Mouse (Mus musculus): ENCODE results near the gene Armc6.
A peak's percentile ranks its signal among the peaks of the same experiment; 100 is the strongest.
"Not testable (repeated sequence)": the region's sequence is repeated elsewhere in the genome, so short reads cannot be mapped to it uniquely, and the experiment has no call there.

Gene Armc6

GRCm38 (mm10) chr8:70227997-70228396, 6.3 kb downstream of the Armc6 start:
- no peak for DNase-seq

GRCm38 (mm10) chr8:70223341-70223740, 10.9 kb downstream of the Armc6 start:
- DNase-seq, result peak; percentile 30 to 31

DNA sequence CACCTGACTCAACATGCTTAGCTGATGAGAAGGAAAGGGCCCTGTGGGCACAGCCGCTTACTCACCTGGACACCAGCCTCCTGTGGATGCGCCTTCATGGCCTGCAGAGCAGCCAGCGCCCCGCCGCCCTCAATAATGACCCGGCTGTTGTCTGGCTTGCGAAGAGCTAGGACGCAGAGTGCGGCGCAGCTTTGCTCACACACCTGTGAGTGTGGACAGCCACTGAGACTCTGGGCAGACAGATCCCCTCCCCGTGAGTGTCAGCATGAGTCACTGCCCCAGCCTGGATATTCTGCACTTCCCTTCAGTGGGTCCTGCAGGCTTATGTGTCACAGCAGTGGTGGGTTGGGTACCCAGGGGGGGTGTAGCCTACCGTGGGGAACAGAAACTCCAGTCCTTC, 12.2 kb downstream of the Armc6 start:
- no peak for DNase-seq

- DNase-seq, result no peak
These were observed 13.4 kb downstream of the Armc6 start for GRCm38 (mm10) chr8:70220911-70221310.

DNA sequence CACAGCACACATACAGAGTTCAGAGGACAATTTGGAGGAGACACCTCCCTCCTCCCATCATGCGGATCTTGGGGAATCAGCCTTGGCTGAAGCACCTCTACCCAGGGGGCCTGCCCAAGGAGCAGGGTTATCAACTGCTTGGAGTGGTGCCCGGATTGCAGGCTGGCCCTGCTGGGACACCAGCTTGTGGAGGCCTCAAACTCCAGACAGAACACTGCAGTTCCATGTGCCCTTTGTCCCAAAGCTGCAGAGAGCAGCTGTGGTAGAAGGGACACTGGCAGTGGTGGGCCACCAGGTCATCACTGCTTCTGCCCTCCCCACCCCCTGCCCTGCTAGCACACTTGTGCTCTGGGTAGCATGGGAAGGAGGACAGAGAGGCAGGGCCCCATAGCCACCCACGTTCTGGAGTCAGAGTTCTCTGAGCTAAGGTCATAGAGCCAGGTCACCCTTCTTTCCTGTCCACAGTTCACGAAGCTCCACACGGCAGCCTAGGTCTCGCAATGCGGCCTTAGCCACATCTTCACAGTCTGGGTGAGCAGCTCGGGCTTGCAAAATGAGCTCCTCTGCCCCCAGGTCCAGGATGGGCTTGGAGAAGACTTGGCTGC, 13.9 kb downstream of the Armc6 start:
- no peak for DNase-seq

GRCm38 (mm10) chr8:70219107-70219684, 15.1 kb downstream of the Armc6 start:
- DNase-seq, result no peak

- DNase-seq, result no peak
These were observed 16.8 kb downstream of the Armc6 start for GRCm38 (mm10) chr8:70217441-70217840.

- no peak for DNase-seq
These were observed 17.7 kb downstream of the Armc6 start for GRCm38 (mm10) chr8:70216566-70216965.

DNA sequence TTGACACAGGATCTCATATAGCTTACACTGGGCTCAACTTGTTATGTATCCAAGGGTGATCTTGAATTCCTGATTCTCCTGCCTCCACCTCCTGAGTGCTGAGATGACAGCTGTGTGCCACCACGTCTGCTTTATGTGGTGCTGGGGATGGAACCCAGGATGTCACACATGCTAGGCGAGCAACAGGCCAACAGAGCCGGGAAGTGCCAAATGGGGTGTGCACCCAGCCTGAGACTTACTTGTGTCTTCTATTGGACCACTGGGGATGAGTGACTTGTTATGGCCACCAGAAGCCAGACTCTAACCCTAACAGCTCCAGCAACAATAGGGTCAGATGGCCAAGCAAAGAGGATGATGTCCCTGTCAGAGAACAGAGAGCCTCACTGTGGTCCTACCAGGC, 18.1 kb downstream of the Armc6 start:
- not testable (repeated sequence) for DNase-seq

- DNase-seq, result no peak
These were observed 19.2 kb downstream of the Armc6 start for GRCm38 (mm10) chr8:70215092-70215491.

DNA sequence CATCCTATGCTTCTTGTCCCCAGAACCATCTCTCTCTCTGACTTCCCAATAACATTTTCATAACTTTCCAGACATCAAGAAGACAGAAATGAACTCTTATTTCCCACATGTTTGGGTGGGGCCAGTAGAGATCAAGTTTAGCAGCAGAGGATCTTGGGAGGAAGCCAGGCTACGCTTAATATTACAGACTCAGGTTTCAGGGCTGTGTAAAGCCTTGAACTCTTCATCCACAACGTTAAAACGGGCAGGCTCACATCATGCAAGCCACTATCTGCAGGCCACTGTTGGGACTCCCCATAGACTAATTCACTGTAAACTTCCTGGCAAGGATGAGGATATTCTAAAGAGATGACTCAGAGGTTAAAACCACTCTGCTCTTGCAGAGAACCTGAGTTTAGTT, 19.9 kb downstream of the Armc6 start:
- DNase-seq, result no peak

GRCm38 (mm10) chr8:70212112-70213055, 21.9 kb downstream of the Armc6 start, which contains the start of gene Slc25a42:
Slc25a42 (minus strand) TSS chr8:70212305.
- peak; percentile 91 to 94 for DNase-seq

- no peak for DNase-seq
These were observed 22.5 kb downstream of the Armc6 start for GRCm38 (mm10) chr8:70211726-70212111.

DNA sequence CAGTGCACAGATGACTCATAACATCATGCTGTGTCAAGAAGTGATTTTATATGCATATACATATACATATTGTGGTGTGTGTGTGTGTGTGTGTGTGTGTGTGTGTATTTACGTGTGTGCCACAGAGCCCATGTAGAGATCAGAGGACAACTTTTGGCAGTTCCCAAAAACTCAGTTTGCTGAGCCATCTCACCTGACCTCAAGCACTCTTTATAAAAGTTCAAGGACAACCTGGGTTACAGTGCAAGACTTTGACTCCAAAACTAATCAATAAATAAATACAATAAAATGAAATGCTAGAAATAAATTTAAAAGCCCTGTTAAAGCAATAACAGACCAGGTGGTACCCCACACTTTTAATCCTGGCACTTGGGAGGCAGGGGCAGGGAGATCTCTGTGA, 23.0 kb downstream of the Armc6 start:
- no peak for DNase-seq

DNA sequence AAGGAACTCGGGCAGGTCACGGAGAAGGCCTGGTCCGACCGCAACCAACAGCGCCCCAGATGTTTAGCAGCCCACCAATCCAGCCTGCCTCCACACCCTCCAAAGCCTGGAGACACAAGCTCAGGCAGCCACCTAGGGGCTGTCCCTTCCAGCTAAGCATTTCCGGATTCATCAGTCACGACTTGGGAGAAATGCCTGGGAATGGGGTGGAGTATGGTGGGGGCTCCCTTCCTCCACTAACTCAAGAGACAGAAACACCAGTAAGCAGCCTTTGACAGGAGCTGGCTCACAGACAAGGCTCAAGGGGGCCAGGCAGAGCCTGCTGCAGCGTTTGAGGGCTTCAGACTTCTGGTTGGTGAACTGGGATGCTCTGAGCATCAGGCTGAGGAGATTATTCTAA, 23.7 kb downstream of the Armc6 start:
- DNase-seq, result no peak

GRCm38 (mm10) chr8:70208130-70208529, 26.1 kb downstream of the Armc6 start:
- DNase-seq, result no peak

GRCm38 (mm10) chr8:70204757-70205156, 29.5 kb downstream of the Armc6 start:
- no peak for DNase-seq

- no peak for DNase-seq
These were observed 31.2 kb downstream of the Armc6 start for GRCm38 (mm10) chr8:70203072-70203471.

DNA sequence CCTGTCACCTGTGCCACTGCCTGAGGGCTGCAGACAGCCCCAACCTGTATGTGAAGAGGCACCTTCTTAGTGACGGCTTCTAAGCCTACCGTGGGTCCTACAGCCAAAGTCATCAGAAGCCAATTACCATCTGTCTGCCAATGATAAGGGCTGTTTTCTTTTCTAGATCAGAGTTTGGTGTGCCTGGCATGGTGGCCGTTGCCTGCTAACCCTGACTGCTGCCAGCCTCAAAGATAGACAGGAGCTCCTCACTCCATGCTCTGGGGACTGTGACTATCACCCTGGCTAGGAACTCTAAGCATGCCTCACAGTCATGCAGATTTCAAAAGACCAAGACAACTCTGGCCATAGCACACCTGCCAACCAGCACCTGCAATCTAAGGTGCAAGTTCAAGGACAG, 32.8 kb downstream of the Armc6 start:
- no peak for DNase-seq

DNA sequence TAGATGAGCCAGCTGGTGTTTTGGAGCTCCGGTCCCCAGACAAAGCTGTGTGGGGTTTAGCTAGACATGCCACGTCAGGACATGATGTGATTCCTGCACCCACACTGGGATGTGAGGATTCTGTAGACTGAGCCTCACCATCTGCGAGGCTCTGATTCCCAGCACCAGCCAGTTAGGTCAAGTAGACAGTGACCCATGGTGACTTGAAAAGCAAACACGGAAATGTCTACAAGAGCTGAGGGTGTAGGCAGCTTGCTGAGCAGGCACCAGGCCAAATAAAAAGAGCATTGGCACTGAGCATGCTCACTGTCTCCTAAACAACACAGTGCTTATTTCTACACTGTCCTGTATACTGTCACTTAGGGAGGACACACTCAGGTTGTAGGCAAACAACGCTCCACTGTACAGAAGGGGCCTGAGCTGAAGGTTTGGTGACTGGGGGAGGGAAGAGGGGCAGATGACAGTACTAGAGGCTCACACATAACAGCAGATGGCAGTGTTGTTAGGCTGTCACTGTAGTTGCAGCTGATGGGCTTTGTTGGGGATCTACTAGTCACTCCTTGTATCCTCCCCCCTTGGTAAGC, 34.1 kb downstream of the Armc6 start:
- no peak for DNase-seq

- DNase-seq, result no peak
These were observed 36.7 kb downstream of the Armc6 start for GRCm38 (mm10) chr8:70197603-70198002.

GRCm38 (mm10) chr8:70195762-70196161, 38.5 kb downstream of the Armc6 start:
- no peak for DNase-seq

- no peak for DNase-seq
These were observed 40.1 kb downstream of the Armc6 start for GRCm38 (mm10) chr8:70194191-70194590.

DNA sequence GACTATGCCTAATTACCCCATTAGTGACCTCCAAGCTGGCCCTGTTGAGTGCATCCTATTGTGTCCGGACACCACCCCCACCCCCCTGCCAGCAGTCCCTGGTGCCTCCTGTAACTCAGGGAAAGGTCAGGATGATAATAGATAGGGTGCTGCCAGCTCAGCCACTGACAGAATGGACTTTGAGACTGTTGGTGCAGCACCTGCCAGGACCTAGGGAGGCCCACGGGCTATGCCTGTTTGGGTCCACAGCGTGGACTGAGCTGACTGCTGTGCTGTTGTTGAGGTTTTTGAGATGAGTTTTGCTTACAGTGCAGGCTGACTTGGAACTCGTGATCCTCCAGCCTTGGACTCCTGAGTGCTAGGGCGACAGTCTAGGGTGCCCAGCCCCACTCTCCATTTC, 41.0 kb downstream of the Armc6 start:
- no peak for DNase-seq
